Mouse (Mus musculus): ENCODE results near the gene Pde4d. TPM values are rescaled to one million over a fixed set of nuclear protein-coding genes. Genes with fewer than 3 reads are reported as not detected.

Pde4d gene
- polyA plus RNA-seq, 1 experiment from 2014 or later, result 27.9 TPM

- no peak for ATAC-seq (replicated peaks; ENCODE audit: extremely low read depth, insufficient read depth, low FRiP score)
- H3K9ac ChIP-seq (ENCODE audit: low read length), result no peak overlapping the region
- H3K36me3 ChIP-seq (ENCODE audit: control insufficient read depth, insufficient read depth), result no peaks in the 10 kb centered on the region
- no peak overlapping the region for H3K4me3 ChIP-seq (ENCODE audit: low read length)
- 63% methylated on average over 7 of the region's 7 CpGs for WGBS
- no peaks in the 10 kb centered on the region; the same call in 1 of the 2 replicates for H3K4me1 ChIP-seq (ENCODE audit: control insufficient read depth, insufficient read depth, low read length)
- H3K4me2 ChIP-seq (ENCODE audit: low read depth, low read length), result no peak overlapping the region
- H3K27me3 ChIP-seq (ENCODE audit: control insufficient read depth, insufficient read depth, low read length), result no peaks in the 10 kb centered on the region
- H3K27ac ChIP-seq (ENCODE audit: low read length), result no peak overlapping the region
- H3K9me3 ChIP-seq (replicated peaks; ENCODE audit: control insufficient read depth, low read length), result no peaks in the 10 kb centered on the region
These were observed 412.0 kb downstream of the Pde4d start for GRCm38 (mm10) chr13:108861707-108862106.

- no peaks in the 10 kb centered on the region for H3K36me3 ChIP-seq (ENCODE audit: control insufficient read depth, insufficient read depth)
- 71% methylated on average over 5 of the region's 5 CpGs for WGBS
- no peaks in the 10 kb centered on the region for H3K27me3 ChIP-seq (ENCODE audit: control insufficient read depth, insufficient read depth, low read length)
- H3K4me1 ChIP-seq (ENCODE audit: control insufficient read depth, insufficient read depth, low read length), result no peaks in the 10 kb centered on the region; the same call in 1 of the 2 replicates
- H3K27ac ChIP-seq (ENCODE audit: low read length), result no peak overlapping the region
- H3K4me3 ChIP-seq (ENCODE audit: low read length), result no peak overlapping the region
- ATAC-seq (replicated peaks; ENCODE audit: extremely low read depth, insufficient read depth, low FRiP score), result no peak
- H3K9ac ChIP-seq (ENCODE audit: low read length), result no peak overlapping the region
- no peaks in the 10 kb centered on the region for H3K9me3 ChIP-seq (replicated peaks; ENCODE audit: control insufficient read depth, low read length)
- no peak overlapping the region for H3K4me2 ChIP-seq (ENCODE audit: low read depth, low read length)
These were observed 412.4 kb downstream of the Pde4d start for GRCm38 (mm10) chr13:108862173-108862572.

- WGBS, result 81% methylated on average over 5 of the region's 5 CpGs
- Histone ChIP-seq H3K4me1 (ENCODE audit: control insufficient read depth, insufficient read depth, low read length) (no peaks in the 10 kb centered on the region), H3K36me3 (ENCODE audit: control insufficient read depth, insufficient read depth) (no peaks in the 10 kb centered on the region), H3K27me3 (ENCODE audit: control insufficient read depth, insufficient read depth, low read length) (no peaks in the 10 kb centered on the region), H3K4me3 (ENCODE audit: low read length) (no peak overlapping the region), H3K9ac (ENCODE audit: low read length) (no peak overlapping the region), H3K4me2 (ENCODE audit: low read depth, low read length) (no peak overlapping the region), H3K27ac (ENCODE audit: low read length) (no peak overlapping the region), H3K9me3 (replicated peaks; ENCODE audit: control insufficient read depth, low read length) (no peaks in the 10 kb centered on the region)
- ATAC-seq (replicated peaks; ENCODE audit: extremely low read depth, insufficient read depth, low FRiP score), result no peak
These were observed 450.4 kb downstream of the Pde4d start for GRCm38 (mm10) chr13:108900160-108900559.

GRCm38 (mm10) chr13:108905121-108905520, 455.4 kb downstream of the Pde4d start:
- Histone ChIP-seq H3K4me3 (ENCODE audit: low read length) (no peak overlapping the region), H3K36me3 (ENCODE audit: control insufficient read depth, insufficient read depth) (no peaks in the 10 kb centered on the region), H3K9me3 (replicated peaks; ENCODE audit: control insufficient read depth, low read length) (no peaks in the 10 kb centered on the region), H3K27ac (ENCODE audit: low read length) (no peak overlapping the region), H3K4me1 (ENCODE audit: control insufficient read depth, insufficient read depth, low read length) (no peaks in the 10 kb centered on the region), H3K9ac (ENCODE audit: low read length) (no peak overlapping the region), H3K4me2 (ENCODE audit: low read depth, low read length) (no peak overlapping the region), H3K27me3 (ENCODE audit: control insufficient read depth, insufficient read depth, low read length) (no peaks in the 10 kb centered on the region)
- ATAC-seq (replicated peaks; ENCODE audit: extremely low read depth, insufficient read depth, low FRiP score), result no peak
- 76% methylated on average over 2 of the region's 2 CpGs for WGBS

- Histone ChIP-seq H3K27ac (ENCODE audit: low read length) (no peak overlapping the region), H3K4me2 (ENCODE audit: low read depth, low read length) (no peak overlapping the region), H3K4me3 (ENCODE audit: low read length) (no peak overlapping the region), H3K9me3 (replicated peaks; ENCODE audit: control insufficient read depth, low read length) (no peaks in the 10 kb centered on the region), H3K9ac (ENCODE audit: low read length) (no peak overlapping the region), H3K4me1 (ENCODE audit: control insufficient read depth, insufficient read depth, low read length) (peaks cover 1% of the 10 kb centered on the region; the same call in 1 of the 2 replicates), H3K27me3 (ENCODE audit: control insufficient read depth, insufficient read depth, low read length) (no peaks in the 10 kb centered on the region), H3K36me3 (ENCODE audit: control insufficient read depth, insufficient read depth) (no peaks in the 10 kb centered on the region)
- WGBS, result 82% methylated on average over 2 of the region's 2 CpGs
- no peak for ATAC-seq (replicated peaks; ENCODE audit: extremely low read depth, insufficient read depth, low FRiP score)
These were observed 459.4 kb downstream of the Pde4d start for GRCm38 (mm10) chr13:108909193-108909592.

DNA sequence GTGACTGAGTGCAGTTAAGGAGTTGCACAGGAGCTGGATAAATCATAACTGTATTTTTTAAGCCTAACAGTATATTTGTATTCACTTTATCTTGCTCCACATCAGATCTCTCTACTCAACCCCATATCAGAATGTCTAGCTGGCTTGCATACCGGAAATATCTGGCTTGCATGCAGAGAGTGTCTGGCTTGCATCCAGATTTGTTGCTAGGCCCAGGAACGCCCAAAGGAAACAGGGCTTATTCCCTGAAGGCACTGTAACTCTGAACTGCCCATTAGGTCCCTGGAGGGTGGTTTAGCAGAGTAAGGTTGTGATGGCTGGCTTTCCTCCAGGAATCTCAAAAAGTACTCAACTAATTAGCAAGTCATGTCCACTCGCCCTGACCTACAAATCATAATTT, 464.9 kb downstream of the Pde4d start:
- H3K4me2 ChIP-seq (ENCODE audit: low read depth, low read length), result no peak overlapping the region
- H3K4me3 ChIP-seq (ENCODE audit: low read length), result no peak overlapping the region
- no peaks in the 10 kb centered on the region for H3K27me3 ChIP-seq (ENCODE audit: control insufficient read depth, insufficient read depth, low read length)
- no peak overlapping the region for H3K9ac ChIP-seq (ENCODE audit: low read length)
- ATAC-seq (replicated peaks; ENCODE audit: extremely low read depth, insufficient read depth, low FRiP score), result no peak; the same call in 1 of the 2 replicates
- no peaks in the 10 kb centered on the region for H3K9me3 ChIP-seq (replicated peaks; ENCODE audit: control insufficient read depth, low read length)
- no peaks in the 10 kb centered on the region for H3K36me3 ChIP-seq (ENCODE audit: control insufficient read depth, insufficient read depth)
- WGBS, result 30% methylated on average over 3 of the region's 3 CpGs
- H3K27ac ChIP-seq (ENCODE audit: low read length), result no peak overlapping the region
- peaks cover 7% of the 10 kb centered on the region for H3K4me1 ChIP-seq (ENCODE audit: control insufficient read depth, insufficient read depth, low read length)

GRCm38 (mm10) chr13:108921146-108921545, 471.4 kb downstream of the Pde4d start:
- H3K9ac ChIP-seq (ENCODE audit: low read length), result no peak overlapping the region
- H3K36me3 ChIP-seq (ENCODE audit: control insufficient read depth, insufficient read depth), result no peaks in the 10 kb centered on the region
- H3K27me3 ChIP-seq (ENCODE audit: control insufficient read depth, insufficient read depth, low read length), result no peaks in the 10 kb centered on the region
- H3K4me2 ChIP-seq (ENCODE audit: low read depth, low read length), result no peak overlapping the region
- no peak for ATAC-seq (replicated peaks; ENCODE audit: extremely low read depth, insufficient read depth, low FRiP score)
- no peak overlapping the region for H3K27ac ChIP-seq (ENCODE audit: low read length)
- 69% methylated on average over 4 of the region's 4 CpGs for WGBS
- H3K4me3 ChIP-seq (ENCODE audit: low read length), result no peak overlapping the region
- no peaks in the 10 kb centered on the region for H3K9me3 ChIP-seq (replicated peaks; ENCODE audit: control insufficient read depth, low read length)
- H3K4me1 ChIP-seq (ENCODE audit: control insufficient read depth, insufficient read depth, low read length), result no peaks in the 10 kb centered on the region

GRCm38 (mm10) chr13:108934854-108935253, 485.1 kb downstream of the Pde4d start:
- no peak overlapping the region for H3K27ac ChIP-seq (ENCODE audit: low read length)
- H3K27me3 ChIP-seq (ENCODE audit: control insufficient read depth, insufficient read depth, low read length), result no peaks in the 10 kb centered on the region
- H3K36me3 ChIP-seq (ENCODE audit: control insufficient read depth, insufficient read depth), result no peaks in the 10 kb centered on the region
- no peak overlapping the region for H3K9ac ChIP-seq (ENCODE audit: low read length)
- WGBS, result 91% methylated on average over 3 of the region's 3 CpGs
- H3K4me1 ChIP-seq (ENCODE audit: control insufficient read depth, insufficient read depth, low read length), result no peaks in the 10 kb centered on the region
- no peak overlapping the region for H3K4me2 ChIP-seq (ENCODE audit: low read depth, low read length)
- H3K9me3 ChIP-seq (replicated peaks; ENCODE audit: control insufficient read depth, low read length), result no peaks in the 10 kb centered on the region
- H3K4me3 ChIP-seq (ENCODE audit: low read length), result no peak overlapping the region
- no peak for ATAC-seq (replicated peaks; ENCODE audit: extremely low read depth, insufficient read depth, low FRiP score)

DNA sequence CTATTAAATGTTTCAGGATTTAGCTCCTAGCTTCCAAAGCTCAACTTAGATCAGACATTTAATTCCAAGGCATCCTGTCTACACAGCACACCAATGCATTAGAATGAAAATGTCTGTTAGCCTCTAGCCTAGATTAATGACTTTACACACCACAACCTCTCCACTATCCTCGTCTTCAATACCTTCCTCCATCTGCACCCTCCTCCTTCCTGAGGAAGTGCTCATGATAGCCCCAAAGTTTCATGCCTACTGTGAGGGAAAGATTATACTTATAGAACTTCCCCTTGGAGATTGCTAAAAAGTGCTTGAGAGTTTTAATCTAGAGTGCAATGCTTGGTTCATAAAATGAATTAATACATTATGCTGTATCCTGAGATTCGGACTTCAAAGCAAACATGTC, 487.5 kb downstream of the Pde4d start:
- H3K27me3 ChIP-seq (ENCODE audit: control insufficient read depth, insufficient read depth, low read length), result no peaks in the 10 kb centered on the region
- peaks cover 4% of the 10 kb centered on the region; the same call in 1 of the 2 replicates for H3K9me3 ChIP-seq (replicated peaks; ENCODE audit: control insufficient read depth, low read length)
- no peak overlapping the region for H3K4me3 ChIP-seq (ENCODE audit: low read length)
- WGBS, result 59% methylated on average over 2 of the region's 2 CpGs
- no peak overlapping the region for H3K9ac ChIP-seq (ENCODE audit: low read length)
- H3K4me1 ChIP-seq (ENCODE audit: control insufficient read depth, insufficient read depth, low read length), result no peaks in the 10 kb centered on the region
- H3K36me3 ChIP-seq (ENCODE audit: control insufficient read depth, insufficient read depth), result no peaks in the 10 kb centered on the region
- no peak overlapping the region for H3K27ac ChIP-seq (ENCODE audit: low read length)
- no peak for ATAC-seq (replicated peaks; ENCODE audit: extremely low read depth, insufficient read depth, low FRiP score)
- H3K4me2 ChIP-seq (ENCODE audit: low read depth, low read length), result no peak overlapping the region

- Histone ChIP-seq H3K9ac (ENCODE audit: low read length) (no peak overlapping the region), H3K4me2 (ENCODE audit: low read depth, low read length) (no peak overlapping the region), H3K9me3 (replicated peaks; ENCODE audit: control insufficient read depth, low read length) (no peaks in the 10 kb centered on the region), H3K36me3 (ENCODE audit: control insufficient read depth, insufficient read depth) (no peaks in the 10 kb centered on the region), H3K4me1 (ENCODE audit: control insufficient read depth, insufficient read depth, low read length) (no peaks in the 10 kb centered on the region), H3K4me3 (ENCODE audit: low read length) (no peak overlapping the region), H3K27me3 (ENCODE audit: control insufficient read depth, insufficient read depth, low read length) (no peaks in the 10 kb centered on the region), H3K27ac (ENCODE audit: low read length) (no peak overlapping the region)
- 87% methylated on average over 1 of the region's 1 CpGs for WGBS
- no peak for ATAC-seq (replicated peaks; ENCODE audit: extremely low read depth, insufficient read depth, low FRiP score)
These were observed 503.2 kb downstream of the Pde4d start for GRCm38 (mm10) chr13:108952911-108953310.
